Mouse (Mus musculus) myocyte (in vitro differentiated cells): ENCODE results near the gene Rbl2. TPM values are rescaled to one million over a fixed set of nuclear protein-coding genes. Genes with fewer than 3 reads are reported as not detected.

ENCODE experiments used
- H3K27me3 ChIP-seq: one replicate; pipeline ENCODE4 v1.6.1; 2011; ENCODE audit not compliant: control insufficient read depth, insufficient read depth, insufficient read length
- H3K36me3 ChIP-seq: one replicate; pipeline ENCODE4 v1.6.1; 2011; ENCODE audit not compliant: control insufficient read depth, insufficient read depth
- H3K4me2 ChIP-seq: one replicate; pipeline ENCODE4 v1.6.1; 2011; ENCODE audit warnings: low read depth, control low read depth
- H3K4me3 ChIP-seq: one replicate; pipeline ENCODE4 v1.5.1; 2011; ENCODE audit warnings: mild to moderate bottlenecking, control low read depth, moderate library complexity
- H3K79me2 ChIP-seq: one replicate; pipeline ENCODE4 v1.6.1; 2011; ENCODE audit not compliant: control insufficient read depth, insufficient read depth
- H3ac ChIP-seq: one replicate; pipeline ENCODE4 v1.6.1; 2011; ENCODE audit not compliant: control insufficient read depth, insufficient read length
- CEBPB ChIP-seq: IDR thresholded peaks from 2 replicates; pipeline ENCODE4 v1.6.1; 2011; ENCODE audit warnings: mild to moderate bottlenecking, moderate library complexity; ENCODE audit not compliant: poor library complexity, insufficient read depth, severe bottlenecking
- E2F4 ChIP-seq: IDR thresholded peaks from one replicate; pipeline ENCODE4 v1.6.1; 2011; ENCODE audit warnings: mild to moderate bottlenecking, control low read depth, moderate library complexity; ENCODE audit not compliant: insufficient read depth
- MAX ChIP-seq: IDR thresholded peaks from one replicate; pipeline ENCODE4 v1.6.1; 2011; ENCODE audit warnings: low read depth, mild to moderate bottlenecking, control low read depth
- MYOD1 ChIP-seq, 3 experiments: IDR thresholded peaks; one replicate each; pipeline ENCODE4 v1.6.1; 2011; ENCODE audit warnings: control low read depth in 2 of 3, low read depth in 2 of 3, mild to moderate bottlenecking in 2 of 3, moderate library complexity in 1 of 3; ENCODE audit not compliant: insufficient read length in 2 of 3, control insufficient read depth in 1 of 3
- MYOG ChIP-seq, 3 experiments: IDR thresholded peaks; one replicate each; pipeline ENCODE4 v1.6.1; 2011; ENCODE audit warnings: control low read depth in 2 of 3, low read depth in 2 of 3, mild to moderate bottlenecking in 2 of 3; ENCODE audit not compliant: insufficient read length in 2 of 3, control insufficient read depth in 1 of 3, insufficient read depth in 1 of 3
- POLR2A ChIP-seq: IDR thresholded peaks from one replicate; pipeline ENCODE4 v1.6.1; 2011; ENCODE audit warnings: low read depth, mild to moderate bottlenecking, control low read depth, moderate library complexity; ENCODE audit not compliant: insufficient read length
- POLR2AphosphoS2 ChIP-seq: IDR thresholded peaks from one replicate; pipeline ENCODE4 v1.6.1; 2011; ENCODE audit warnings: low read depth, control low read depth; ENCODE audit not compliant: insufficient read length
- REST ChIP-seq: IDR thresholded peaks from one replicate; pipeline ENCODE4 v1.6.1; 2011; ENCODE audit warnings: mild to moderate bottlenecking, control low read depth, moderate library complexity; ENCODE audit not compliant: insufficient read depth, insufficient read length
- SRF ChIP-seq: IDR thresholded peaks from one replicate; pipeline ENCODE4 v1.6.1; 2011; ENCODE audit warnings: low read depth; ENCODE audit not compliant: control insufficient read depth, insufficient read length
- TCF12 ChIP-seq: IDR thresholded peaks from one replicate; pipeline ENCODE4 v1.6.1; 2011; ENCODE audit warnings: mild to moderate bottlenecking, control low read depth; ENCODE audit not compliant: poor library complexity, insufficient read depth, severe bottlenecking
- TCF3 ChIP-seq: IDR thresholded peaks from one replicate; pipeline ENCODE4 v1.6.1; 2011; ENCODE audit warnings: low read depth, control low read depth; ENCODE audit not compliant: insufficient read length
- USF1 ChIP-seq: IDR thresholded peaks from one replicate; pipeline ENCODE4 v1.6.1; 2011; ENCODE audit warnings: low read depth, mild to moderate bottlenecking, control low read depth, moderate library complexity
- polyA plus RNA-seq: library from polyadenylated mRNA; unstranded; fragments of >200 nt; fragmentation: generic; extraction: Trizol; gene quantifications from one replicate; pipeline ENCODE4 v1.2.1, GENCODE M21; 2012; ENCODE audit warnings: missing spikeins

The Rbl2 gene
- polyA plus RNA-seq, 1 experiment: 7.6 TPM

GRCm38 (mm10) chr8:91051037-91051436, 18.8 kb upstream of the Rbl2 start:
- Histone ChIP-seq H3K4me3 (no peak overlapping the region), H3K27me3 (no peaks in the 10 kb centered on the region), H3ac (no peak overlapping the region), H3K4me2 (no peak overlapping the region), H3K36me3 (peaks cover 3% of the 10 kb centered on the region), H3K79me2 (no peaks in the 10 kb centered on the region)
- no peak for TF ChIP-seq MAX
- TF ChIP-seq MYOD1 (IDR thresholded peaks at IDR 0.05; ENCODE audit: control insufficient read depth in 1 of 3, insufficient read length in 2 of 3, low read depth in 2 of 3): no peak
- no peak for TF ChIP-seq MYOG (IDR thresholded peaks at IDR 0.05; ENCODE audit: control insufficient read depth in 1 of 3, insufficient read depth in 1 of 3, insufficient read length in 2 of 3, low read depth in 2 of 3)
- TF ChIP-seq E2F4: no peak
- TF ChIP-seq TCF3: no peak
- no peak for TF ChIP-seq POLR2AphosphoS2
- no peak for TF ChIP-seq USF1
- TF ChIP-seq CEBPB: no peak
- TF ChIP-seq SRF: no peak
- TF ChIP-seq REST: no peak
- TF ChIP-seq POLR2A: no peak
- TF ChIP-seq TCF12: no peak

GRCm38 (mm10) chr8:91054418-91054817, 15.4 kb upstream of the Rbl2 start:
- no peak for TF ChIP-seq USF1
- no peak for TF ChIP-seq TCF3
- TF ChIP-seq REST: no peak
- no peak for TF ChIP-seq MAX
- no peak for TF ChIP-seq MYOD1 (IDR thresholded peaks at IDR 0.05; ENCODE audit: control insufficient read depth in 1 of 3, insufficient read length in 2 of 3, low read depth in 2 of 3)
- no peak for TF ChIP-seq POLR2A
- no peak for TF ChIP-seq POLR2AphosphoS2
- TF ChIP-seq TCF12: no peak
- TF ChIP-seq E2F4: no peak
- no peak for TF ChIP-seq CEBPB
- no peak for TF ChIP-seq MYOG (IDR thresholded peaks at IDR 0.05; ENCODE audit: control insufficient read depth in 1 of 3, insufficient read depth in 1 of 3, insufficient read length in 2 of 3, low read depth in 2 of 3)
- TF ChIP-seq SRF: no peak
- no peaks in the 10 kb centered on the region for H3K79me2 ChIP-seq
- H3K36me3 ChIP-seq: peaks cover under 1% of the 10 kb centered on the region

GRCm38 (mm10) chr8:91056848-91057247, 13.0 kb upstream of the Rbl2 start:
- no peak overlapping the region for H3K4me2 ChIP-seq
- no peak overlapping the region for H3ac ChIP-seq
- H3K79me2 ChIP-seq: no peaks in the 10 kb centered on the region
- no peaks in the 10 kb centered on the region for H3K27me3 ChIP-seq
- TF ChIP-seq MYOG (IDR thresholded peaks at IDR 0.05; ENCODE audit: control insufficient read depth in 1 of 3, insufficient read depth in 1 of 3, insufficient read length in 2 of 3, low read depth in 2 of 3): no peak
- TF ChIP-seq SRF: no peak
- TF ChIP-seq POLR2A: no peak
- TF ChIP-seq CEBPB: no peak
- no peak for TF ChIP-seq TCF3
- TF ChIP-seq MAX: no peak
- no peak for TF ChIP-seq REST
- TF ChIP-seq E2F4: no peak
- TF ChIP-seq TCF12: no peak
- no peak for TF ChIP-seq USF1
- TF ChIP-seq POLR2AphosphoS2: no peak
- TF ChIP-seq MYOD1 (IDR thresholded peaks at IDR 0.05; ENCODE audit: control insufficient read depth in 1 of 3, insufficient read length in 2 of 3, low read depth in 2 of 3): no peak
- no peaks in the 10 kb centered on the region for H3K36me3 ChIP-seq
- no peak overlapping the region for H3K4me3 ChIP-seq

More at GRCm38 (mm10) chr8:91054418-91054817, 15.4 kb upstream of the Rbl2 start:
- no peak overlapping the region for H3K4me3 ChIP-seq
- no peak overlapping the region for H3ac ChIP-seq
- H3K4me2 ChIP-seq: no peak overlapping the region
- H3K27me3 ChIP-seq: no peaks in the 10 kb centered on the region

GRCm38 (mm10) chr8:91059086-91059578, 10.7 kb upstream of the Rbl2 start:
- H3K4me3 ChIP-seq: no peak overlapping the region
- no peak overlapping the region for H3K4me2 ChIP-seq
- TF ChIP-seq E2F4 (no peak), MYOD1 (IDR thresholded peaks at IDR 0.05; ENCODE audit: control insufficient read depth in 1 of 3, insufficient read length in 2 of 3, low read depth in 2 of 3) (no peak), SRF (no peak), USF1 (no peak), REST (no peak), CEBPB (no peak), POLR2A (no peak), MAX (no peak), TCF3 (no peak), MYOG (IDR thresholded peaks at IDR 0.05; ENCODE audit: control insufficient read depth in 1 of 3, insufficient read depth in 1 of 3, insufficient read length in 2 of 3, low read depth in 2 of 3) (no peak), POLR2AphosphoS2 (no peak), TCF12 (no peak)
- no peak overlapping the region for H3ac ChIP-seq
- H3K36me3 ChIP-seq: no peaks in the 10 kb centered on the region
- no peaks in the 10 kb centered on the region for H3K27me3 ChIP-seq
- H3K79me2 ChIP-seq: no peaks in the 10 kb centered on the region
